Mouse (Mus musculus) neutrophil, adult 5-6 weeks (primary cell): ENCODE results near the gene Wnt5a. TPM values are rescaled to one million over a fixed set of nuclear protein-coding genes. Genes with fewer than 3 reads are reported as not detected.

Source experiments
- ATAC-seq: fragments of 151-379, 151-347 bp; 2 replicates; pipeline ENCODE4 v1.8.0; 2017; ENCODE audit warnings: mild to moderate bottlenecking, moderate TSS enrichment; ENCODE audit not compliant: insufficient number of reproducible peaks, poor library complexity, low FRiP score, severe bottlenecking; ENCODE audit errors: extremely low read depth
- total RNA-seq: library from RNA; stranded (forward); fragments of 200-1000 nt; gene quantifications from 2 replicates; pipeline ENCODE4 v1.2.3, GENCODE M21; 2017

Gene Wnt5a
- total RNA-seq, 1 experiment from 2014 or later, result not detected

DNA sequence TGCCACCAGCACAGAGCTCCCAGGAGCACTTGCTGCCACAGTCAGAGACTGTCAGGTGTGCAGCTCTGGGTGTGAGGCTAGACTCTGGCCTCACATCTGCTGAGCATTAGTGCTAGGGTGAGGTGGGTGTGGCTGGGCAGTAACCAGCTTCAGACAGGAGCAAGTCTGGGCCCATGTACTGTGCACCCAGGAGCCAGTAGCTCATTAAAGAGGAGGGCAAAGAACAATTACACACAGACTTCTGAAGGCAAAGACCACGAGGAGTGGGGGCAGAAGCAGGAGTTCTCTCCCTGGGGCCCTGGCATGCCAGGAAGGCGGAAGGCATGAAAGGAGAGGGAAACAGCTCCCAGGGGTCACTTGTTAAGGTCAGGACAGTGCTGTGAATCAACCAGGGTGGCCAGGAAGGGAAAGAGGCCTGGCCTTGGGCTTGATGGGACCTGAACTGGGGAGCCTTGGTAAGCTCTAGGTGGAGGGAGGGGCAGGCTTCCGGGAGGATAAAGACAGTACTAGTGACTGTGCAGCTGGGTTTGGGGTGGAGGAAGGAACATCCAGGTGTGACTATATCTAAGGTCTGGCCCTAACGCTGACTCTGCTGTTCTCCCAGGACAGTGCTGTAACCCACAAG, 37.7 kb downstream of the Wnt5a start:
- no peak for ATAC-seq

DNA sequence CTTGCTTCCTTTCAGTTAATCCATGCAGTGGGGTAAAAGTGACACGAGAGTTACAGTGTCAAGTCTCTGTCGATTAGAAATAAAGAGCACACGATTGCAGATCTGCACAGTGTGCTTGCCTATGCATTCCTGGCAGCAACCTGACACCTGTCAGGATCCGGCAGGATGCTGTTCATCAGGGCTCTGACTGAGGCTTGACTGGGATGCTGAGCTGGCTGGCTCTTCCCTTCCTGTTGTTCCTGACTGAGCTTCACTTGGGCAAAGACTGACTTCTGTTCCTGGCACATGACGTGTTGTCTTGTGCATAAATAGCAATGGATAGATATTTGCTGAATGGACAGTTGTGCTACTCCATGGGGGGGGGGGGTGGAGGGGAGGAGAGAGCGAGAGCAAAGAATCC, 57.3 kb downstream of the Wnt5a start:
- ATAC-seq, result no peak
